Mouse (Mus musculus): ENCODE data around the gene Tenm1. TPM values are rescaled to one million over a fixed set of nuclear protein-coding genes. Genes with fewer than 3 reads are reported as not detected.

Gene Tenm1
- polyA plus RNA-seq, 1 experiment from 2014 or later = 32.6 TPM

GRCm38 (mm10) chrX:43235844-43236243 lies 193.1 kb downstream of the Tenm1 start:
- H3K36me3 ChIP-seq = no peaks in the 10 kb centered on the region
- H3K4me3 ChIP-seq = no peak overlapping the region
- no peaks in the 10 kb centered on the region for H3K4me1 ChIP-seq (replicated peaks)
- H3K4me2 ChIP-seq = no peak overlapping the region
- ATAC-seq (ENCODE audit: low FRiP score, low read depth) = no peak
- H3K27ac ChIP-seq (replicated peaks) = no peak overlapping the region
- H3K27me3 ChIP-seq = no peaks in the 10 kb centered on the region
- no peaks in the 10 kb centered on the region for H3K9me3 ChIP-seq
- H3K9ac ChIP-seq = no peak overlapping the region
- WGBS = 72% methylated on average over 4 of the region's 4 CpGs

- no peaks in the 10 kb centered on the region for H3K27me3 ChIP-seq
- no peaks in the 10 kb centered on the region for H3K36me3 ChIP-seq
- no peak for ATAC-seq (ENCODE audit: low FRiP score, low read depth)
- no peak overlapping the region for H3K27ac ChIP-seq (replicated peaks)
- H3K9ac ChIP-seq = no peak overlapping the region
- WGBS = 88% methylated on average over 3 of the region's 3 CpGs
- H3K9me3 ChIP-seq = no peaks in the 10 kb centered on the region
- H3K4me1 ChIP-seq (replicated peaks) = no peaks in the 10 kb centered on the region
- H3K4me3 ChIP-seq = no peak overlapping the region
- no peak overlapping the region for H3K4me2 ChIP-seq
These were observed 223.9 kb downstream of the Tenm1 start for GRCm38 (mm10) chrX:43205003-43205402.

- H3K36me3 ChIP-seq = no peaks in the 10 kb centered on the region
- no peaks in the 10 kb centered on the region for H3K9me3 ChIP-seq
- no peak overlapping the region for H3K27ac ChIP-seq (replicated peaks)
- WGBS = 71% methylated on average over 5 of the region's 5 CpGs
- ATAC-seq (ENCODE audit: low FRiP score, low read depth) = no peak
- no peaks in the 10 kb centered on the region for H3K27me3 ChIP-seq
- no peaks in the 10 kb centered on the region for H3K4me1 ChIP-seq (replicated peaks)
- no peak overlapping the region for H3K4me2 ChIP-seq
- no peak overlapping the region for H3K9ac ChIP-seq
- no peak overlapping the region for H3K4me3 ChIP-seq
These were observed 226.6 kb downstream of the Tenm1 start for GRCm38 (mm10) chrX:43202249-43202783.

GRCm38 (mm10) chrX:43182975-43183374 lies 246.0 kb downstream of the Tenm1 start:
- Histone ChIP-seq H3K9me3 (no peaks in the 10 kb centered on the region), H3K4me2 (no peak overlapping the region), H3K27ac (replicated peaks) (no peak overlapping the region), H3K9ac (no peak overlapping the region), H3K4me3 (no peak overlapping the region), H3K36me3 (no peaks in the 10 kb centered on the region), H3K4me1 (replicated peaks) (no peaks in the 10 kb centered on the region), H3K27me3 (no peaks in the 10 kb centered on the region)
- WGBS = 92% methylated on average over 1 of the region's 1 CpGs
- ATAC-seq (ENCODE audit: low FRiP score, low read depth) = no peak

GRCm38 (mm10) chrX:43151561-43151960 lies 277.4 kb downstream of the Tenm1 start:
- H3K9me3 ChIP-seq = no peaks in the 10 kb centered on the region
- no peak overlapping the region for H3K4me3 ChIP-seq
- no peak for ATAC-seq (ENCODE audit: low FRiP score, low read depth)
- H3K9ac ChIP-seq = no peak overlapping the region
- H3K27me3 ChIP-seq = no peaks in the 10 kb centered on the region
- no peaks in the 10 kb centered on the region for H3K4me1 ChIP-seq (replicated peaks)
- H3K4me2 ChIP-seq = no peak overlapping the region
- 72% methylated on average over 3 of the region's 3 CpGs for WGBS
- no peak overlapping the region for H3K27ac ChIP-seq (replicated peaks)
- H3K36me3 ChIP-seq = no peaks in the 10 kb centered on the region

- Histone ChIP-seq H3K9me3 (no peaks in the 10 kb centered on the region), H3K36me3 (no peaks in the 10 kb centered on the region), H3K4me3 (no peak overlapping the region), H3K4me2 (no peak overlapping the region), H3K27me3 (no peaks in the 10 kb centered on the region), H3K4me1 (replicated peaks) (no peaks in the 10 kb centered on the region), H3K9ac (no peak overlapping the region), H3K27ac (replicated peaks) (no peak overlapping the region)
- no peak for ATAC-seq (ENCODE audit: low FRiP score, low read depth)
- 51% methylated on average over 2 of the region's 2 CpGs for WGBS
These were observed 299.2 kb downstream of the Tenm1 start for GRCm38 (mm10) chrX:43129696-43130095.

- 79% methylated on average over 1 of the region's 1 CpGs for WGBS
- Histone ChIP-seq H3K9ac (no peak overlapping the region), H3K27me3 (no peaks in the 10 kb centered on the region), H3K36me3 (no peaks in the 10 kb centered on the region), H3K4me3 (no peak overlapping the region), H3K4me2 (no peak overlapping the region), H3K4me1 (replicated peaks) (no peaks in the 10 kb centered on the region), H3K27ac (replicated peaks) (no peak overlapping the region), H3K9me3 (no peaks in the 10 kb centered on the region)
- no peak for ATAC-seq (ENCODE audit: low FRiP score, low read depth)
These were observed 306.4 kb downstream of the Tenm1 start for GRCm38 (mm10) chrX:43122491-43122890.

GRCm38 (mm10) chrX:43122001-43122400 lies 306.9 kb downstream of the Tenm1 start:
- Histone ChIP-seq H3K4me1 (replicated peaks) (no peaks in the 10 kb centered on the region), H3K27ac (replicated peaks) (no peak overlapping the region), H3K36me3 (no peaks in the 10 kb centered on the region), H3K4me3 (no peak overlapping the region), H3K4me2 (no peak overlapping the region), H3K27me3 (no peaks in the 10 kb centered on the region), H3K9me3 (no peaks in the 10 kb centered on the region), H3K9ac (no peak overlapping the region)
- no peak for ATAC-seq (ENCODE audit: low FRiP score, low read depth)
- 88% methylated on average over 1 of the region's 1 CpGs for WGBS

GRCm38 (mm10) chrX:42986100-42986499 lies 442.8 kb downstream of the Tenm1 start:
- Histone ChIP-seq H3K36me3 (no peaks in the 10 kb centered on the region), H3K27me3 (no peaks in the 10 kb centered on the region), H3K4me1 (replicated peaks) (no peaks in the 10 kb centered on the region), H3K27ac (replicated peaks) (no peak overlapping the region), H3K4me3 (no peak overlapping the region), H3K9me3 (no peaks in the 10 kb centered on the region), H3K4me2 (no peak overlapping the region), H3K9ac (no peak overlapping the region)
- ATAC-seq (ENCODE audit: low FRiP score, low read depth) = no peak
- WGBS = 80% methylated on average over 2 of the region's 2 CpGs

GRCm38 (mm10) chrX:42973562-42973961 lies 455.4 kb downstream of the Tenm1 start:
- no peaks in the 10 kb centered on the region for H3K4me1 ChIP-seq (replicated peaks)
- no peaks in the 10 kb centered on the region for H3K36me3 ChIP-seq
- H3K27ac ChIP-seq (replicated peaks) = no peak overlapping the region
- no peak for ATAC-seq (ENCODE audit: low FRiP score, low read depth)
- no peaks in the 10 kb centered on the region for H3K9me3 ChIP-seq
- WGBS = 0% methylated on average over 1 of the region's 1 CpGs
- H3K4me3 ChIP-seq = no peak overlapping the region
- no peaks in the 10 kb centered on the region for H3K27me3 ChIP-seq
- no peak overlapping the region for H3K9ac ChIP-seq
- no peak overlapping the region for H3K4me2 ChIP-seq

GRCm38 (mm10) chrX:42967611-42968010 lies 461.3 kb downstream of the Tenm1 start:
- 43% methylated on average over 5 of the region's 5 CpGs for WGBS
- H3K4me1 ChIP-seq (replicated peaks) = no peaks in the 10 kb centered on the region
- H3K36me3 ChIP-seq = no peaks in the 10 kb centered on the region
- no peak overlapping the region for H3K9ac ChIP-seq
- no peaks in the 10 kb centered on the region for H3K27me3 ChIP-seq
- no peak overlapping the region for H3K4me2 ChIP-seq
- no peak for ATAC-seq (ENCODE audit: low FRiP score, low read depth)
- no peaks in the 10 kb centered on the region for H3K9me3 ChIP-seq
- H3K27ac ChIP-seq (replicated peaks) = no peak overlapping the region
- H3K4me3 ChIP-seq = no peak overlapping the region

- Histone ChIP-seq H3K4me2 (no peak overlapping the region), H3K4me3 (no peak overlapping the region), H3K27ac (replicated peaks) (no peak overlapping the region), H3K9me3 (no peaks in the 10 kb centered on the region), H3K27me3 (no peaks in the 10 kb centered on the region), H3K36me3 (no peaks in the 10 kb centered on the region), H3K9ac (no peak overlapping the region), H3K4me1 (replicated peaks) (no peaks in the 10 kb centered on the region)
- WGBS = 85% methylated on average over 1 of the region's 1 CpGs
- no peak for ATAC-seq (ENCODE audit: low FRiP score, low read depth)
These were observed 567.2 kb downstream of the Tenm1 start for GRCm38 (mm10) chrX:42861731-42862130.

- WGBS = 57% methylated on average over 4 of the region's 4 CpGs
- no peaks in the 10 kb centered on the region for H3K9me3 ChIP-seq
These were observed 647.4 kb downstream of the Tenm1 start for GRCm38 (mm10) chrX:42781566-42781965.

More at GRCm38 (mm10) chrX:42781566-42781965, 647.4 kb downstream of the Tenm1 start:
- Histone ChIP-seq H3K9ac (no peak overlapping the region), H3K4me1 (replicated peaks) (no peaks in the 10 kb centered on the region), H3K36me3 (no peaks in the 10 kb centered on the region), H3K4me3 (no peak overlapping the region), H3K27ac (replicated peaks) (no peak overlapping the region), H3K27me3 (no peaks in the 10 kb centered on the region), H3K4me2 (no peak overlapping the region)
- no peak for ATAC-seq (ENCODE audit: low FRiP score, low read depth)

All from hindbrain, embryonic 15.5 days (tissue).